Mouse (Mus musculus): Measurements from ENCODE around the gene Sez6.

- TF ChIP-seq CTCF (IDR thresholded peaks at IDR 0.05; ENCODE audit: control insufficient read depth, insufficient read depth, insufficient replicate concordance, low read depth, low read length) (no peak), POLR2A (IDR thresholded peaks at IDR 0.05; ENCODE audit: control insufficient read depth, low read depth, low read length) (no peak)
These were observed 34.8 kb downstream of the Sez6 start for GRCm38 (mm10) chr11:77965101-77966036.

Measured in testis, adult 2 months (tissue).